Mouse (Mus musculus): ENCODE data around the gene Appl2. TPM values are rescaled to one million over a fixed set of nuclear protein-coding genes. Genes with fewer than 3 reads are reported as not detected.

Gene Appl2
- total RNA-seq, 4 experiments from 2014 or later: 15.9 to 18.4 (median 17.7) TPM

DNA sequence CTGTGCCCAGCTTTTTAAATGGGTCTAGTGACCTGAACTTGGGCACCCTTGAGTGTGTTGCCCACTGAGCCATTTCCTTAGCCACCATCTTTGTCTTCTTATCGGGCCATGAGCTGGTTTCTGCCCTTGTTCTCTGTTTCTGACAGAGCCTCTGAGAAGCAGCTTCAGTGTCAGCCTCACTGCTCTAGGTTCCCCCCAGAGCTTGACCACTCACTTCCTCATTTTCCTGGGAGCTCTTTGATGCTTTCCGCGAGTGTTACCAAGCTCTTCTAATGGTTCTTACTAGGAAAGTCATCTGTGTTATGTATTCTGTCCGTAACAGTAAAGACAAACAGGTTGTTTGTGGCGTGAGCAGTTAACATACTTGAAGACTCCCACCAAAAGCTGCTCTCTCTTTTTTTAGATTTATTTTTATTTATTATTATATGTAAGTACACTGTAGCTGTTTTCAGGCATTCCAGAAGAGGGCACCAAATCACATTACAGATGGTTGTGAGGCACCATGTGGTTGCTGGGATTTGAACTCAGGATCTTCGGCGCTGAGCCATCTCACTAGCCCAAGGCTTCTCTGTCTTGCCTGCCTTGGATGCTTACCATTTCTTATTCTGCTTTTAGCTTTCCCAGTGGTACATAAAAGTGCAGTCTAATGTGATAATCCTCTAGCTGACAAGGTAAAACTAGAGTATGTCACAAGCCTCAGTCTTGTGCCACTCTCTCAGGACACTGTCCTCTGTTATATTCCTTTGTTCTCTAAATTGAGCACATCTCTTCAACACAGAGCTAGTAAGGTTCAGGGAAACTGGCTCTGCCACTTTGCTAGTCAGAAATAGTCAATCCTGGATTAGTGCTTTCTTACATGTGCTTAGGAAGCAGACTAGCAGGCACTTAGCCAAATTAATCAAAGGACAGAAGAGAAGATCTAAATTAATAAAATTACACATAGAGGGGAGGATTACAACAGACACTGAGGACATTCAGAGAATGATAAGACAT lies 82.8 kb downstream of the Appl2 start:
- DNase-seq (ENCODE audit: low spot score in 2 of 2): no peak

DNA sequence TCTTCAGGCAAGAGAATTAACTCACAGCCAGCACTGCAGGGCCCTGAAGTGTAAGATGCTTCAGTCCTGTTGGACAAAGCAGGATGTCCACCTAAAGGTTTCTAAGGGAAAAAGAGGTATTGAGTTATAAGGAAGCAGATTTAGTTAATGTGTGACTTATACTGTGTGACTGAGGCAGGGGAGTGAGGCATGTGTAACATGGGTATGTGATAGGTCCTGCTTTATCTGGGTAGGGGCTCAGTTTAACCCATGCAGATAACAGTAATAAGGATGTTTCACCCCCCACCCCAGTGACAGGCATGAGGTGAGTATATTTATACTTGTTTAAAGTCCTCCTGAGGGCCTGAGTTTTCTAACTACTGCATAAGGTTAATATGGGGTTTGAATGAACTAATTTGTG lies 85.5 kb downstream of the Appl2 start:
- DNase-seq (ENCODE audit: low spot score in 2 of 2): no peak

Other genes starting within 250 kb of the Appl2 start
- 1 to 10 TPM; 3.2 to 4.8 (median 4.1) TPM for gene Aldh1l2, start 114.6 kb downstream of the Appl2 start, total RNA-seq (2022)
- 1 to 10 TPM; 7.0 to 9.4 (median 7.8) TPM for gene Washc4, start 105.0 kb downstream of the Appl2 start, total RNA-seq (2022)
- under 1 TPM; 0.22 to 0.65 (median 0.38) TPM for gene 1500009L16Rik, start 74.1 kb upstream of the Appl2 start, total RNA-seq (2022)

Data from gastrocnemius, adult 8-10 months (tissue).